Mouse (Mus musculus): ENCODE data around the gene Plekhh3.
"Not testable (repeated sequence)": the region's sequence is repeated elsewhere in the genome, so short reads cannot be mapped to it uniquely, and the experiment has no call there.

The Plekhh3 gene

DNA sequence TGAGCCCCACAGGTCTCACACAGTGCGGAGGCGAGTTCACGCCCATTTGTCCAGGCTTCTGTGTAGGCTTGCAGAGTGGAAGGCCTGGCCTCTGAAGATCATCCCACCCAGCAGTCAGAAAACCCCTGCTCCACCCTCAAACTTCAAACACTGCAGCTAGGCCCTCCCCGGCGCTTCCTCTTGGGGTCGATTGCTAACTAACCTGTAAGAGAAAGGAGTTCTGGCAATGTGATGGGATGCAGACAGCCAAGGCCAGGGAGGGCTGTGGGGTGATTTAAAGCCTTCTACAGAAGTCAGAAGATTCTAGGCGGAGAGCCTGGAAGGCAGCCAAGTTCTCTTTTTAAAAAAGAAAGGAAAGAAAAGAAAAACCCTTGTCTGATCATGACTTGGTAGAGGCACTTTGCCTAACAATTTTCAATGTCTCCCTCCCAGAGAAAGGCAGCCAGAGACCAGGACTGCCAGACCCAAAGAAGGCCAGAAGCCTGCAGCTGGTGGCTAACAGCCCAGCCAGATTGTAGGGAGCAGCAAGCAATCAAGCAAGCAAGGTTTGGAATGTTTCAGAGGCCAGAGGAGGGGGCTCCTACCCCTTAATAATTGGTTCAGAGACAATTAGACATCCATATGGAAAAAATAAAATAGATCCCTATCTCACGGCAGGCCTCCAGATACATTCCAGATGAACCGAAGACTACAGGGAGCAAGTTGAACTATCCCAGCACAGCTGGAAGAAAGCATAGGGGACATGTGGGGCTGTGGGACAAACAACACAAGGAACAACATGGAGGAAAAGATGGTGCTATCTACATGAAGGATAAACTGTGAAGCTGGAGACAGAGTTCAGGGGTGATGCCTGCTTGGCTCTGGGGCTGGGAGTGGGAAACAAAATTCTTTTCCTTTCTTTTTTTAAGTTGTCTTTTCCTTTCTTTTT, 21.7 kb downstream of the Plekhh3 start:
- peak; percentile 73 for DNase-seq (ENCODE audit: low spot score)

DNA sequence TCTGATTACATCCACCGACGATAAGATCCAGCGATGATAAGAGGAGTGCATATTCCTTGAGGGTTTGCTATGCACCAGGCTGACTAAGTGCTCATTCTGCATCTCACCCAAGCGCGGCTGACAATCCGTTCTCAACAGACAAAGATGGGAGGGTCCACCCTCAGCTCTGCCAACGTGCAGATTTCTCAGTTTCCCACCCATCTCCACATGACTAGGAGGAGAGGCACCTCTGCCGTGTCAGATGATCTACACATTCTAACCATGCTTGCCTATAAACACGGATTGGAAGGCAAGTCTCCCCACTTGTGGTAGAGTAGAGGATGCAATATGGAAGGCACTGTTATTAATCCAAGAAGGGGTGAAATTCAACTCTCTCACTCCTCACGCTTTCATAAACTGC, 22.4 kb downstream of the Plekhh3 start:
- no peak for DNase-seq (ENCODE audit: low spot score)

DNA sequence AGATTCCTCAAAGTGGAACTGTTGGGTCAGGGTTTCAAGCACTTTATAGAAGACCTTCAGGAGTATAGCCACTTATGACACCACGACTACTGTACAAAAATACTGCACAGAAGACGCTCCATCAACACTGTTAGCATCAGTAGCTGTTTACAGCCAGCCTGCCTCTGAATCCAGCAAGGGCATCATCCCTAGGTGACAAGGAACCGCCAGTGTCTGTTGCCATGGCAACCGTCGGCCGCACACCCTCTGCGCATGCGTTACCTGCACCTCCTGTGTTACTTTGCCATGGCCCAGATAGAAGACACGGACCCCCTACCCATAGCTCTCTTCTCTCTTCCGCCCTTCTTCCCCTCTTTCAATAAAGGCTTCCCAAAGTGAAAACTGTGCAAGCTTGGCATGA, 24.8 kb downstream of the Plekhh3 start:
- DNase-seq (ENCODE audit: low spot score), result no peak

DNA sequence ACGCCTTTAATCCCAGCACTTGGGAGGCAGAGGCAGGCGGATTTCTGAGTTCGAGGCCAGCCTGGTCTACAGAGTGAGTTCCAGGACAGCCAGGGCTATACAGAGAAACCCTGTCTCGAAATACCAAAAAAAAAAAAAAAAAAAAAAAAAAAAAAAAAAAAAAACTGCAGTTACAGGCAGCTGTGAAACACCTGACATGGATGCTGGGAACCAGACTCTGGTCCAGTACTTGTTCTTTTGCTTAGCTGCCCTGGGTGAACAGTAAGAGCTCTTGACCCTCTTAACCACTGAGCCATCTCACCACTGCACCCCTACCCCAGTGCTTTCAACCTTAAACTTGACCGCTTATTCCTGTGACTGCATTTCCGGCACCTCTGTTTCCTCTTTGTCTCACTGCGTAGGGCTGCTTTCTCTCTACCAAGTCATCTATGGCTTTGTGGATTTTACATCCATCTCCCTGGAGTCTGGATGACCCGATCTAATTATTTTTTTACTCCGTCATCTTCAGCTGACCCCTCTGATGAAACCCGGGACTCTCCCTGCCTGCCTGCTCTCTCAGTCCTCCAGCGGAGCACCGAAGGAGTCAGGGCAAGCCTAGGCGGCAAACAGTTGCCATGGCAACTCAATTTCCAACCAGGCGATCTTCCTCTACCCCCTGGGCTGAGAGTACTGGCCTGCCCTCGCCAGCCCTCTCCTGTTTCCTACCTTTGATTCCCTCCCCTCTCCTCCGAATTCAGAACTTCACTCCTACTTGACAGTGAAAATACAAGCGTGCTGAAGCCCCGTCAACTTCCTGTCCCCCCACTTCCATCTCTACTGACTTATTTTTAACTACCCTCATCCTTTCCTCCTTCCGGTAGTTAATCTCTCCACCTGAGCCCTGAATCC, 27.6 kb downstream of the Plekhh3 start:
- DNase-seq (ENCODE audit: low spot score), result peak; percentile 88

DNA sequence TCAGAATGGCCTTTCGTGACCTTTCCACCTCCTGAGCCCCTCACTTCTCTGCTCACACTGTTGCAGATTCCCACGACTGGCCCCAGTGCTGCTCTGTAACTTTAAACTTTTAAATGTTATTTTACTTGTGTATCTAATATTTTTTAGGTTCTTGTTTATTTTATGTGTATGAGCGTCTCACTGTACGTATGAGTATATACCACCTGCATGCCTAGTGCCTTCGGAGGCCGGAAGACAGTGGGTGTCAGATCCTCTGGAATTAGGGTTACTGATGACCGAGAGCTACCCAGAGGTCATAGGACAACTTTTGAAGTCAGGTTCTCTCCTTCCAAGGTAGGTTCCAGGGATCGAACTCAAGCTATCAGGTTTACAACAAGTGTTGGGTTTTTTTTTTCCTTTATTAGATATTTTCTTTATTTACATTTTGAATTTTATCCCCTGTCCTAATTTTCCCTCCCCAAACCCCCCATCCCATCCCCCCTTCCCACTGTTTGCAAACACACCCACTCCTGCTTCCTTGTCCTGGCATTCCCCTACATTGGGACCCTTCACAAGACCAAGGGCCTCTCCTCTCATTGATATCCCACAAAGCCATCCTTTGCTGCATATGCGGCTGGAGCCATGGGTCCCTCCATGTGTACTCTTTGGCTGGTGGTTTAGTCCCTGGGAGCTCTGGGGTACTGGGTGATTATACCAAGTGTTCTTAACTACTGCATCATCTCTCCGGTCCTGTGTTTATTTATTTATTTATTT, 28.8 kb downstream of the Plekhh3 start:
- no peak for DNase-seq (ENCODE audit: low spot score)

DNA sequence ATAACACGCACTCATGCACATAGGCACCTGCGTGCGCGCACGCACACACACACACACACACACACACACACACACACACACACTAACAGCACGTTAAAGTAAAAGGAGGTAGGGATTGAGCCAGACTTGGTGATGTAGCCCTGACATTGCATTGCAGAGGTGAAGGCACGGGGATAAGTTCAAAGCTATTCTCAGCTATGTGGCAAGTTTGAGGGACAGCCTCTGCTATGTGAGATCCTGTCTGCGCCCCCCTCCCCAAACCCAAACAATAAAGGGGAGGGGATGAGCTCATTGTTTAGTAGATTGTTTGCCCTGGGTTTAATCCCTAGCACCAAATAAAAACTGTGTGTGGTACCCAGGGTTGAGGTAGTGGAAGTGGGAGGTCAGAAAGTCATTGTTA, 30.1 kb downstream of the Plekhh3 start:
- DNase-seq (ENCODE audit: low spot score), result no peak

DNA sequence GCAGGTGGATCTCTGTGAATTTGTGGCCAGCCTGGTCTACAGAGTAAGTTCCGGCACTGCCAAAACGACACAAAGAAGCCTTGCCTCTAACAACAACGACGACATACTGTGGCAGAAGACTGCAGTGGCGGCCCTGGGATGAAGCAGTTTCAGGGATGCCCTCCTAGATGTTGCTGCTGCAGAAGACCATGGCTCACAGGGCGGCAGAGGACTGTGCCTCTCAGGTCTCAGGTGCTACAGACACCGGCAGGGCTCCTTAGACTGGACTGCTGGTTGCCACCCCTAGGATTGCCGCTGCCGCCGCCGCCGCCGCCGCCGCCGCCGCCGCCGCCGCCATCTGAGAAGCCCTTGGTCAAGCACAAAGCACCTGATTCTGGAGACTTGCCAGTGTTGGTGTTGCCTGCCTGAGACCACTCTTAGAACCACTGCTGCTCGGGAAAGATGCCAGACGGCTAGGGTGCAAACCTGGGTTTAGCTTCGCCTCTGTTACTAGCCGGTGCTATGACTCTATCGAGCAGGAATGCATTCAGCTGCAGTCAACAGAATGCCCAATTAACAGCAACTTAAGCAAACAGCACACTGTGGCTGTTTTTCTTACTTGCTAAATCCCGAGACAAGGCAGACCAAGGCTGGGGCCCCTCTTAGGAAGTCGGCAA, 30.9 kb downstream of the Plekhh3 start:
- DNase-seq (ENCODE audit: low spot score), result peak; percentile 55

DNA sequence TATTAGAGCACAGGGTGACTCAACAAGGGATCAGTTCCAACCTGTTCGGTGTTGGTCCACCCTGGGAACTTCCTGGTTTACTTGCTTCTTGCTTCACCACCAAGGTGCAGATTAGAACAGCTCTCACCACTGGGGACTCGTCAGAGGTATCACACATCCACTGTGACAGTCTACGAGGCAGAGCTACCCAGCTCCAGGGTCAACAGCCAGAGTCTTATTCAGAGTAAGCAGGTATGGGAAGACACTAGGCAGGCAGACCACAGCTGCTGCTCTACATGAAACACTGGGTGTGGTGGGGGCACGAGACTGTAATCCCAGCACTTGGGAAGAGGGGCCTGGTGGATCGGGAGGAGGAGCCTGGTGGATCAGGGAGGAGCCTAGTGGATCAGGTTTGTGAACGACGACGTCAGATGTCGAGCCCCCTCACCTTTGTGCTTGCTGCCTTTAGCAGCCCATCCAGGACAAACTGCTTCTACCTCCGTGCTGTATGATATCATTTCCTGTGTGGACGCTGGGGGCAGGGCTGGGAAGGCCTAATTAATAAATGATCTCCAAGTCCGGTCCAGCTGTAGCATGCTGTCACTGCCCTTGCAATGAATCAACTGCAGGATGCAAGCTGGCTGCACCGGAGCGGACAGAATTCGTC, 32.5 kb downstream of the Plekhh3 start:
- peak; percentile 79 for DNase-seq (ENCODE audit: low spot score)

DNA sequence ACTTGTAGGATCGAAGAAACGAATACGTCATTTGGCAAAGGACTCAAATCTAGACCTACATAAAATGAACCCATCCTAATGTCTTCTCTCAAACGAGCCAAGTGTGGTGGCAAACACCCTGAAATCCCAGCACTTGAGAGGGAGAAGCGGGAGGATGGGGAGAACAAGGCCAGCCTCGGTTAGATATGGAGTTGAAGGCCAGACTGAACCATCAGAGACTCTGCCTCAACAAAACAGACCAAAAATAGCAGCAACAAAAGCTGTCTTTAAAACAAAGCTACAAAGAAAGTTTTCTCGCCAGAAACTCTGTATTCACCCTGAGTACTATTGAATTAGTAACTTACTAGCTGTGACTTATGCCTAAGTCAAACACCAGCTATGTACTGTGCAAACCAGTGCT, 34.2 kb downstream of the Plekhh3 start:
- no peak for DNase-seq (ENCODE audit: low spot score)

DNA sequence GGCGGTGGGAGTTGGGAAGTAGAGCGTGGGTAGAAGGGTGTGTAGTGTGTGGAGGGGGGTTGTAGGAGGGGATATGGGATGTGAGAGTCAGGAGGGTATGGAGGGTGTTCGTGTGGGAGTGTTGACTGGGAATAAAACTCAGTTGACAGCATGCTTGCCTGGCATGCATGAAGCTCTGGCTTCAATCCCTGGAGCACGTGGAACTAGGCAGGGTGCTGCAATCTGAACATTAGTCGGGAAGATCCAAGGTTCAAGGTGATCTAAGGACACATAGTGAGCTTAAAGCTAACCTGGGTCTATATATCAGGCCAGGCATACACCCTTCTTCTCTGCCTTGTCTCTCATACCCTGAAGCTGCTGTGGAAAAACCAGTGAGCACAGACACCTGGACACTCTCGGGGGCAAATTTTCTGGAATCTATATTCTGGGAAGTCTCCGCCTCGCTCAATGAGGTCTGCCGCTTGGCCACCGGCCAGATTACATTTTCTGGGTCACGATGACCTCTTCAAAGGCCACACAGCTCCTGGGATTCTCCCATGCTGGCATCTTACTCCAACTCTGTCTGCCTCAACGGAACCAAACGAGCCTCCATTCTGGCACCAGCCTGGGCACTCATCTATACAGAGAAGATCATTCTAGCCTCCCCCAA, 36.8 kb downstream of the Plekhh3 start:
- no peak for DNase-seq (ENCODE audit: low spot score)

DNA sequence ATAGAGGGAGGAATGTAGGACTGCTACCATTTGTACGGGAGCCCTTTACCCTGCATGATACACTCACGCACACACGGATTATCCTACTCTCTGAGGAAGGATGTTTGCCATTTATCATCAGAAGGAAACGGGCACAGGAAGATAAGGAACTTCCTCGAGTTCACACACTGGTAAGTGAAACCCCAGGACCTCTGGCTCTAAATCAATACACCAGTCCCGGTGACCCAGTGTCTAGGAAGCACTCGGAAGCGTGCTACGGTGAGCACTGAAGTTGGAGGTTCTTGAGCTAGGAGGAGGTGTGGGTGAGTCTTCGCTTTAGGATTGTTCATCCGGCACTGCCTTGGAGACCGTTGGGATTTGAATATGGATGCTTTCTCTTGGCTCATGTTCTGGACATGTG, 38.1 kb downstream of the Plekhh3 start:
- DNase-seq (ENCODE audit: low spot score), result no peak

DNA sequence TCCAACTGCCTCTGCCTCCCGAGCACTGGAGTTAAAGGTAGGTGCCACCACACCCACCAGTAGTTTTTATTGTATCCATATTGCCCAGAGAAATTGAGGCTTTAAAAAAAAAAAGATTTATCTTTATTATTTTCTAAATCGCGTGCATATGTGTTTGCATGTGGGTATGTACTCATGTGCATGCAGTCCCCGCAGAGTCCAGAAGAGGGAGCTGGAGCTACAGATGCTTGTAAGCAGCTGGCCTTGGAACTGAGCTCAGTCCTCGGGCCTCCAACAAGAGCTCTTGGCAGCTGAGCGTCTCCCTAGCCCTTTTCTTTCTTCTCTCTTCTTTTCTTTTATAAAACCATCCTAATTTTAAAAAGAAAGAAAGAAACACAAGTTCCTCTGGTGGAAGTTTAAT, 39.5 kb downstream of the Plekhh3 start:
- DNase-seq (ENCODE audit: low spot score), result no peak

DNA sequence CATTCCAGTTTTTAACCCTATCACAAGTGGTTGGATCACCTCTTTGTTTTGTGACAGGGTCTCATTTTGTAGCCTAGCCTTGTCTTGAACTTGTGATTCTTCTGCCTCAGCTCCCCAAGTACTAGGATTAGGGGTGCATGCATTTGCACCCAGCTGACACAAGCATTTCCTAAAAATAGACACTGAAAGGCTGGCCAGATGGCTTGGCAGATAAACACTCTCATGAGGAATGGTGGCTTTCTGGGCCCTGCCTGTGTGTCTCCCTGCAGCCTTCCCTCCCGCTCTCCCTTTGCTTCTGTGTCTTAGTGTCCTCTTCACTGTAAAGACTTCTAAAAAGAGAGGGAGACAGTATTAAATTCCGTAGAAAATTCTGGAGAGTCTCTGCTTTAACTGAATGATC, 40.0 kb downstream of the Plekhh3 start:
- DNase-seq (ENCODE audit: low spot score), result no peak

DNA sequence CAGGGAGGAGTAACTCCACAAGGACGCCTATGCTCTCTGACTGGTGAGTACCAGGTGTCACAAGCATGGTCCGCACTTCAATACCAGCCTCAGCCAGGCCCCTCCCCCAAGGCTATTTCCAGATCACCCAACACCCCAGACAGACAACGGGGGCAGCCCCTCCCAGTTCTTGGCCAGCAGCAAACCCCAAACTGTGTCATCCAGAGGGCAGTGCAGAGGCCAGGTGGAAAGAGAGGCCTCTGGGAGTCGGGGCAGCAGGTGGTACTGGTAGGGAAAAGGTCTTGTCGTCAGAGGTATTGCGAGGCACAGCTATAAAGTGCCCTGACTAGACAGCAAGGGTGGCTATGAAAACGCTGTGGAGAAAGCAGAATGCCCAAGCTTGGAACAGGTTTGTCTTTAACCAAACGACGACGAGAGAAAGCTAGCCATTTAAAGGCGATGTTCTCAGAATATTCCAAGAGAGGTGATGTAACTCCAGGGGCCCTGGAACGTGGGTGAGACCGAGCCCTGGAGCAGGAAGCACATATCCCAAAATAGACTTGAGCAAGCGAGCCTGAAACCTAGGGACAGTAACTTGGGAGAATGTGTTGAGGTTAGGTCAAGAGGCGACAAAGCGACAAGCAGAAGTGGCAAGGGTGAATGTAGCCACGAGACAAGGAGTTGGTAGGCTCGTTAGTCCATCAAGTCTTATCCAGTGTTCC, 40.9 kb downstream of the Plekhh3 start:
- no peak for DNase-seq (ENCODE audit: low spot score)

DNA sequence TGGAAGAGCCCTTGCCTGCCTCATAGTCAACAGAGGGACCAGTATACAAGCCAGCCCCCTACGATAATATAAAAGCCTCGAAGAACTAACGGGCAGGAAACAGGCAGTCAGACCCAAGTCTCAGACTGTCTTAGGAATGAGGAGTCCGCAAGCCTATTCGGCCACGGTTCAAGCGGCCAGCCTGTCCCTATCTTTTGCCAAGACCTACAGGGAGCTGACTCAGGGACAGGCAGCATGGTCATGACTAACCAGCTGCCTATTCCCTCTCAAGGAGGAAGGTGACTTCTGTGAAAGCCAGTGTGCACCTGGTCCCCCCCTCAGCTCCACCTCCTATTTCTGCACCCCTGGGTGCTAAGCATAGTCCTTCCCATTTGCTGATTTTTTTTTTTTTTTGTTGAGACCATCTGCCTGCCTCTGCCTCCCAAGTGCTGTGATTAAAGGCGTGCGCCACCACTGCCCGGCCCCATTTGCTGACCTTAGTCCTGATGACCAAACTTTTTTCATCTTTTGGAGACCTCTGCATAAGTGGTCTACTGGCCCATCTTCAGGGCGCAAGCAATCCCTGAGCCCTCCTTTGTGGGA, 42.1 kb downstream of the Plekhh3 start:
- no peak for DNase-seq (ENCODE audit: low spot score)

DNA sequence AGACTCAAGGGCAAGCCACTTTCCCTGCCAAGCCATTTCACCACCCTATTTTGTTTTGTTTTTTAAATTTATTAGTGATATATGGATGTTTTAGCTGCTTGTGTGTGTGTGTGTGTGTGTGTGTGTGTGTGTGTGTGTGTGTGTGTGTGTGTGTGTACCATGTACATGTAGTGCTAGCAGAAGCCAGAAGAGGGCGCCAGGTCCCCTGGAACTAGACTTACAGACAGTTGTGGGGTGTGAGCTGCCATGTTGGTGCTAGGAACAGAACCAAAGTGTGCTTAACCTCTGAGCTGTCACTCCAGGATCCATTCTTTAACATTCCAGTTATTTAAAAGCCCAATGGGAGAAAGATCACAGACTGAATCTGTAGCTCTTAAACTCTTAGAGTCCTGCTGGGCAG, 44.1 kb downstream of the Plekhh3 start:
- DNase-seq (ENCODE audit: low spot score), result no peak

DNA sequence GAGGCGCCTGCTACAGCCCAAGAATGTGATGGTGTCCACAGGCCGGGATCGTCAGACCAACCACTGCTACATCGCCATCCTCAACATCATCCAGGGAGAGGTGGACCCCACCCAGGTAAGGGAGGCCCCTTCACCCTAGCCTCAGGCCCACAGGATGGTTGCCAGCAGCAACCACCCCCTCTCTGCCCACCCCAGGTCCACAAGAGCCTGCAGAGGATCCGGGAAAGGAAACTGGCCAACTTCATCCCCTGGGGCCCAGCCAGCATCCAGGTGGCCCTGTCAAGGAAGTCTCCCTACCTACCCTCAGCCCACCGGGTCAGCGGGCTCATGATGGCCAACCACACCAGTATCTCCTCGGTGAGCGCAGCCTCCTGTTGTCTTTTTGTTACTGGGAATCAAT, 46.1 kb downstream of the Plekhh3 start:
- not testable (repeated sequence) for DNase-seq (ENCODE audit: low spot score)

DNA sequence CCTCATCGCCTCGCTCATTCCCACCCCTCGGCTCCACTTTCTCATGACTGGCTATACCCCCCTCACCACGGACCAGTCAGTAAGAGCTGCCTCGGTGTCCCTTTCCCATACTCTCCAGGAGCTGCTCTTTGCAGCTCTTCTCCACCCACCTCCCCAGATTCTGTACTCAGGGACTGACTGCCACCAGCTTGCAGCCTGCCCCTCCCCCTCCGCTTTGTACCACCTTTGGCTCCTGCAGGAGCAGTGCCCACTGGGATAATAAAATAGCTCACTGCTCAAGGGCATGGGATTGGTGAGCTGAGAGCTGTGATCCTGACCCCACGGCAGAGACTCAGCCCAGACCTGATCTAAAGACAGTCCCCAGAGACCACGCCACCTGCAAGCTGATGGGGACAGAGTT, 46.7 kb downstream of the Plekhh3 start:
- DNase-seq (ENCODE audit: low spot score), result not testable (repeated sequence)

DNA sequence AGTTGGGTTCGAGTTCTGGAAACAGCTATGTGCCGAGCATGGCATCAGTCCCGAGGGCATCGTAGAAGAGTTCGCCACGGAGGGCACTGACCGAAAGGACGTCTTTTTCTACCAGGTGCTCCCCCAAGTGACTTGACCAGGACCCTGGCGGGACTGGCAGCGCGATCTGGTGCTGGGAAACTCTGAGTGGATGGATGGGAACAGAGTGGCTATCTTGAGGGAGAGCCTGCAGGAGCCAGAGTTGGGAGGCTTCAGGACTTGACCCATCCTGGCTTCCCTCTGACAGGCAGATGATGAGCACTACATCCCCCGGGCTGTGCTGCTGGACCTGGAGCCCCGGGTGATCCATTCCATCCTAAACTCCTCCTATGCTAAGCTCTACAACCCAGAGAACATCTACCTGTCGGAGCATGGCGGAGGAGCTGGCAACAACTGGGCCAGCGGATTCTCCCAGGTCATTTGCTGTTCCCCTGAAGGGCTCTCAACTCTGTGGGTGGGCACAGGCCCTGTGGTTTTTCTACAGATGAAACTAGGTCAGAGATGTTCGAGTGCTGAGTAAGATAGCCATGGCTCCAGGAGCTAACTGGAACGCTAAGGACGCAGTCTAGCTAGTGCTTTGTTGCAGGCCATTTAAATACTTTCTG, 50.5 kb downstream of the Plekhh3 start:
- no peak for DNase-seq (ENCODE audit: low spot score)
